Mouse (Mus musculus) lung, embryonic 14.5 days (tissue): ENCODE data around the gene Olfr49. TPM values are rescaled to one million over a fixed set of nuclear protein-coding genes. Genes with fewer than 3 reads are reported as not detected.

Experiments
- ATAC-seq: fragments of 200-750 bp; cut with Nextera tagmentation; 2 replicates; pipeline ENCODE4 v1.8.0; 2017; ENCODE audit warnings: mild to moderate bottlenecking, moderate TSS enrichment, moderate library complexity; ENCODE audit not compliant: insufficient read depth
- DNase-seq: peaks from one replicate; pipeline ENCODE4 v3.0.0-alpha.2; 2015
- H3K27ac ChIP-seq: fragments of 300-500 bp; sonication (generic); 2 replicates; pipeline ENCODE4 v1.5.1; 2014; ENCODE audit warnings: low read depth, mild to moderate bottlenecking, moderate library complexity
- H3K27me3 ChIP-seq: fragments of 300-500 bp; sonication (generic); 2 replicates; pipeline ENCODE4 v1.6.1; 2014; ENCODE audit warnings: low read length, control low read depth; ENCODE audit not compliant: insufficient read depth
- H3K36me3 ChIP-seq: fragments of 300-500 bp; sonication (generic); 2 replicates; pipeline ENCODE4 v1.6.1; 2014; ENCODE audit warnings: control low read depth; ENCODE audit not compliant: insufficient read depth
- H3K4me1 ChIP-seq: fragments of 300-500 bp; sonication (generic); 2 replicates; pipeline ENCODE4 v1.6.1; 2014; ENCODE audit warnings: antibody characterized with exemption, control low read depth; ENCODE audit not compliant: insufficient read depth
- H3K4me2 ChIP-seq: fragments of 300-500 bp; sonication (generic); 2 replicates; pipeline ENCODE4 v1.6.1; 2014; ENCODE audit warnings: mild to moderate bottlenecking
- H3K4me3 ChIP-seq: fragments of 300-500 bp; sonication (generic); 2 replicates; pipeline ENCODE4 v1.5.1; 2014; ENCODE audit warnings: low read depth, low read length
- H3K9ac ChIP-seq: fragments of 300-500 bp; sonication (generic); 2 replicates; pipeline ENCODE4 v1.6.1; 2014
- H3K9me3 ChIP-seq: fragments of 300-500 bp; sonication (generic); 2 replicates; pipeline ENCODE4 v1.6.1; 2016; ENCODE audit warnings: low read depth, low read length, control low read depth
- CTCF ChIP-seq: IDR thresholded peaks from 2 replicates; pipeline ENCODE4 v1.5.1; 2016; ENCODE audit warnings: antibody characterized with exemption, low read depth
- WGBS: fragments of 180-500 bp; shearing (Covaris S2); extraction: QIAGEN DNeasy Blood & Tissue Kit; methylation state at CpG from one replicate; pipeline ENCODE4 v1.1.7; 2014; 5-methylcytosine and 5-hydroxymethylcytosine counted together
- polyA plus RNA-seq: library from polyadenylated mRNA; unstranded; fragments of >200 nt; fragmentation: Nextera tagmentation; extraction: Ambion mirVana; gene quantifications from 2 replicates; pipeline ENCODE4 v1.2.1, GENCODE M21; 2014

The Olfr49 gene
- polyA plus RNA-seq, 1 experiment from 2014 or later, result not detected

DNA sequence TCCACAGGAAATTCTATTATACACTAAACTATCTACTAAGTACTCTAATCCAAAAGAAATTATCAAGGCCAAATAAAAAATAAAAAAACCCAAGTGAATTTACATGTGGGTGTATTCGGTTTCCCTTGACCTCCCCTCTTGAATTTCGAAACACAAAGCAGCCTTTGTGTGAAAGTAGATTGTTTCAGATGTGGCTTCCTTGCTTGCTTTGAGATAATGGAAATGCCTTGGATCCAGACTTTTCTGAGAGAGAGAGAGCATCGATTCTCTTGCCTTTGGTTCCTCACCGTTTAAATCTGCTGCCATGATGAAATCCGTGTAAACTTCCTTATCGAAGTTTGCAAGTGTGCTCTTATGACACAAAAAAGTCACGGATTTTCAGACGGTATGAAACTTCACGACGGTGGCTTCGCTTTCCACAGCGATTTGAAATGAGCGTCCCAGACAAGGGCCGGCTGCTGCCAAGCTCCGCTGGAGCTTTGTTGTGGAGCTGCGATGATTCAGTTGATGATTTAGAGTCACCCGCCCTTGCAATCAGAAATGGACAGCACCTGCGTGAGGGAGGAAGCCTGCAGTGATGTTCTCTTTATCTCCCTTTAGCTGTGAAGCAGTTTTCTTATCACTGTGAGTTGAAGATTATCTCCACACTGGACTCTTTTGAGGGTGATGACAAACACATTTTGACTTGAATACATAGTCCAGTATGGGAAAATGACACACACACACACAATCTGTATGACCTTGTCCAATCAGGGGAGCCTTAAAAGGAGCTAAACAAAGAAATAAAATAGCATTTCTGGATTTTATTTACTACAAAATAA lies 37.0 kb upstream of the Olfr49 start:
- WGBS, result 50% methylated on average over 18 of the region's 18 CpGs
- Histone ChIP-seq H3K4me2 (no peak overlapping the region), H3K27ac (no peak overlapping the region), H3K27me3 (no peaks in the 10 kb centered on the region), H3K4me1 (no peaks in the 10 kb centered on the region), H3K36me3 (no peaks in the 10 kb centered on the region), H3K9ac (no peak overlapping the region), H3K4me3 (no peak overlapping the region), H3K9me3 (no peaks in the 10 kb centered on the region)
- ATAC-seq, result no peak
- no peak for TF ChIP-seq CTCF
- peak; percentile 4 for DNase-seq

DNA sequence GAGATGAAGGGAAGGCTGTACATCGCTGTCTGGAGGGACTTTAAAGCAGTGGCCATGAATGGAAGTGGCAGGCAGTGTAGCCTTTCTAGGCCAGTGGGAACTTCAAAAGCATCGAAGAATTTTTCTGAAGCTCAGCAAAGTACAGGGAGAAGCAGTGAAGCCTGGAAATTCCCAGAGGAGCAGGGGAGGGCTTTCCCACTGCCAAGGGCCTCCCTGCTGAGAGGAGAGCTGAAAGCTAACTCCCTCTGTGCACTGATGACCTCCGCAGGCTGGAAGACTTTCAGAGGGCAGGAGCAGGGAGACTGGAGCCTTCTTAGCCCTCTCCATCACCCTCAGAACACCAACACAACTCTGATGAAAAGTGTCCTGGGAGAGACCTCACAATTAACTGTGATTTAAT lies 27.0 kb upstream of the Olfr49 start:
- Histone ChIP-seq H3K27me3 (no peaks in the 10 kb centered on the region), H3K4me2 (no peak overlapping the region), H3K9me3 (no peaks in the 10 kb centered on the region), H3K27ac (no peak overlapping the region), H3K4me3 (no peak overlapping the region), H3K36me3 (no peaks in the 10 kb centered on the region), H3K9ac (no peak overlapping the region; the same call in 1 of the 2 replicates), H3K4me1 (no peaks in the 10 kb centered on the region)
- DNase-seq (no peak), ATAC-seq (no peak)
- TF ChIP-seq CTCF, result no peak
- 36% methylated on average over 3 of the region's 3 CpGs for WGBS

DNA sequence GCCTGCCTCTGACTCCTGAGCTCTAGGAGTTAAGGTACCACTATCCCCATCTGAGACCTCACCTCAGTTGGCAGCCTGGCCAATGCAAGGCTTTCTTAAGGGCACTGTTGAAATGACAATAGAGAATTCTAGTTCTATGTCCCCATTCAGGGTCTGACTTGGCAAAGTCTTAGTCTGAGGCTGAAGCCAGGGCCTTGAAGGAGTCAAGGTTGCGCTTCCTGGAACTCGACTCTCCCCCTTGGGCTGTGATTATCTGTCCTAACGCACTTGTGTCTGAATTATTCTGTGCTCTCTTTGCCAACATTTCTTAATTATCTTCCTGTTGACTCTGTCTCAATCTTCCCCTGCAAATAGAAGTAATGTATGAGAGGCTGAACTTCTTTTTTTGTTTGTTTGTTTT lies 15.9 kb upstream of the Olfr49 start:
- H3K4me2 ChIP-seq, result no peak overlapping the region
- ATAC-seq, result no peak
- no peak overlapping the region for H3K4me3 ChIP-seq
- no peak overlapping the region for H3K9ac ChIP-seq
- H3K9me3 ChIP-seq, result no peaks in the 10 kb centered on the region
- no peaks in the 10 kb centered on the region for H3K36me3 ChIP-seq
- H3K27me3 ChIP-seq, result no peaks in the 10 kb centered on the region
- WGBS, result 81% methylated on average over 3 of the region's 3 CpGs
- TF ChIP-seq CTCF, result no peak
- no peak overlapping the region for H3K27ac ChIP-seq
- no peaks in the 10 kb centered on the region for H3K4me1 ChIP-seq
- DNase-seq, result no peak

DNA sequence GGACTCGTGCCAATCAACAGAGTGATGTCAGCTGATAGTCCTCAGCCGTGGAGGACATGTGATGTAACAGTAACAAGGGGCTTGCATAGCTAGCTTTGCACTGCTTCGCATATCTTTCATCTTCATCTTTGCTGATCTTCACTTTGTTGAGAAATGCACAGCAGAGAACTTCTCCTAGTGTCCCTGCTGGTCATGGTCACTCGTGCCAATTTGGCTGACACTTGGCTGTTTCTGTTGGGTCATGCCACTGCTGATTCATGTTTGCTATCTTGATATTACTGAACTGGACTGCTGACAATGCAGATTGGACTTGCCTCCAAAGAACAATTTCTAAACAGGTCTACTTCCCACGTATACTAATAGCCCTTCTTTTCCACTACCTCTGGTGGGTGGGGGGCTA lies 15.4 kb upstream of the Olfr49 start:
- no peak for ATAC-seq
- WGBS, result 75% methylated on average over 5 of the region's 5 CpGs
- H3K9ac ChIP-seq, result no peak overlapping the region
- no peak overlapping the region for H3K4me3 ChIP-seq
- H3K9me3 ChIP-seq, result no peaks in the 10 kb centered on the region
- peak; percentile 2 for DNase-seq
- H3K36me3 ChIP-seq, result no peaks in the 10 kb centered on the region
- H3K27ac ChIP-seq, result no peak overlapping the region
- no peaks in the 10 kb centered on the region for H3K4me1 ChIP-seq
- H3K27me3 ChIP-seq, result no peaks in the 10 kb centered on the region
- no peak overlapping the region for H3K4me2 ChIP-seq
- TF ChIP-seq CTCF, result no peak

DNA sequence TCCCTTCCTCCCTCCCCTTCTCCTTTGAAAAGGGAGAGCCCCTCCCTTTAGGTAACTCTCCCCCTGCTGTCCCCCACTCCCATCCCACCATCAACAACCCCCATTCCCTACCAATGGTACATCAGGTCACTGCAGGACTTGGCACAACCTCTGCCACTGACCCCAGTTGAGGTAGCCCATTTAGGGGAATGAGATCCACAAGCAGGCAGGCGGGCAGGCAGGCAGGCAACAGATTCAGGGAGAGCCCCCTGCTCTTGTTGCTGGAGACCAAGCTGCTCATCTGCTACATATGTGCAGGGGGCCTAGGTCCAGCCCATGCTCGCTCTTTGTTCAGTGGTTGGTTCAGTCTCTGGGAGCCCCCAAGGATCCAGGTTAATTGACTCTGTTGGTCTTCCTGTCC lies 8.3 kb downstream of the Olfr49 start:
- Histone ChIP-seq H3K27me3 (no peaks in the 10 kb centered on the region), H3K27ac (no peak overlapping the region), H3K4me3 (no peak overlapping the region), H3K4me2 (no peak overlapping the region), H3K4me1 (no peaks in the 10 kb centered on the region), H3K9ac (no peak overlapping the region), H3K36me3 (no peaks in the 10 kb centered on the region), H3K9me3 (no peaks in the 10 kb centered on the region)
- no peak for TF ChIP-seq CTCF
- 73% methylated on average over 2 of the region's 2 CpGs for WGBS
- DNase-seq (no peak), ATAC-seq (no peak)

DNA sequence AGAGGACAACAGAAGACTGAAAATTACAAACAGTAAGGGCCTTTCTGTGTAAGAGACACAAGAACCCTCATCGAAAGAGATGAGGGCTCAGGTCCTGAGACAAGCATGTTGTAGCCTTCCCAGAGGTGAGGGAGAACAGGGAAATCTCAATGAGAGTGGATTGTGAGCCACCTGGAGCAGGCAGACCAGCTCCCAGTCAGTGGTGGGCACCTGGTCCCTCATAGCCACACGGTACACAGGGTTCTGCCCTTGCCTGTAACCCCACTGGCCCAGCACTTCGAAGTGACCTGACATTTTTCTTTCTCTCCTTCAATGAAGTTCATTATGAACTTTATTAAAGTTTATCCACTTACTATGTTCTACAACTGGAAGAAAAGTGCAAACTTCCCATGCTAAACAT lies 12.0 kb downstream of the Olfr49 start:
- WGBS, result 84% methylated on average over 3 of the region's 3 CpGs

DNA sequence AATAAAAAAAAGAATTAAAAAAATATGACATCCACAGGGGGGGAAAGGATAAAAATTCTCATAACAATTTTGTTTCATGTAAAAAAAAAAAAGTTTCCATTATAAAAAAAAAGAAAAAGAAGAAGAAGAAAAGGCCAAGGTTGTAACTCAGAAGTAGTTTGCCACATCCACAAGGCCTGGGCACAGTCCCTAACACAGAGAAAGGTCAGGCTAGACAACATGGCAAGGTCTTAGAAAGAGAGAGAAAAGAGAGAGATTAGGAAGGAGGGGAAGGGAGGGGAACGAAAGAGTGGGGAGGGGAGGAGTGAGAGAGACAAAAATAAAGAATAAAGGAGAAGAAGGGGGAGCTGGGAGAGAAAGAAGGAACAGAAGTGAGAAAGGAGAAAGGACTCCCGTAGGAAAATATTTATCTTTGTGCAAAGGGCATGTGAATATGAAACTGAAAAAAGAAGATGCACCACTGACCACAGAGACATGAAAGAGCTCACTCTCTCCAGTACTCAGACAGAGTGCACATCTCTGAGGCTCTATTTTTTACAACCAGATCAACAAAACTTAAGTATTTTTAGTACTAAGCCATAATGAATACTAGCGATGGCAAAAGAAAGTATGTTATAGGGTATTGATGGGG lies 12.6 kb downstream of the Olfr49 start:
- ATAC-seq (no peak), DNase-seq (no peak)
- no peak overlapping the region for H3K4me2 ChIP-seq
- H3K27ac ChIP-seq, result no peak overlapping the region
- no peaks in the 10 kb centered on the region for H3K9me3 ChIP-seq
- no peak overlapping the region for H3K9ac ChIP-seq
- peaks cover 15% of the 10 kb centered on the region; the same call in 1 of the 2 replicates for H3K36me3 ChIP-seq
- no peak overlapping the region for H3K4me3 ChIP-seq
- TF ChIP-seq CTCF, result no peak
- H3K4me1 ChIP-seq, result no peaks in the 10 kb centered on the region
- no peaks in the 10 kb centered on the region for H3K27me3 ChIP-seq
- WGBS, result 75% methylated on average over 3 of the region's 3 CpGs

More for the DNA sequence above, 12.0 kb downstream of the Olfr49 start:
- H3K4me3 ChIP-seq, result no peak overlapping the region
- DNase-seq, result no peak
- H3K4me2 ChIP-seq, result no peak overlapping the region
- no peak overlapping the region for H3K9ac ChIP-seq
- peaks cover 13% of the 10 kb centered on the region; the same call in 1 of the 2 replicates for H3K36me3 ChIP-seq
- H3K9me3 ChIP-seq, result no peaks in the 10 kb centered on the region
- TF ChIP-seq CTCF, result no peak
- no peaks in the 10 kb centered on the region for H3K4me1 ChIP-seq
- ATAC-seq, result no peak
- H3K27me3 ChIP-seq, result no peaks in the 10 kb centered on the region
- H3K27ac ChIP-seq, result no peak overlapping the region
